Mouse (Mus musculus) bone marrow, adult 2 months (tissue): ENCODE data around the gene Orc1.

Experiments
- CTCF ChIP-seq: fragments of 200-500 bp; IDR thresholded peaks from 2 replicates; pipeline ENCODE4 v1.5.1; 2011; ENCODE audit warnings: low read length, control low read depth; ENCODE audit not compliant: control insufficient read depth, insufficient read depth
- POLR2A ChIP-seq: fragments of 200-500 bp; IDR thresholded peaks from 2 replicates; pipeline ENCODE4 v1.6.1; 2011; ENCODE audit warnings: low read depth, mild to moderate bottlenecking, control low read depth, low read length, borderline replicate concordance; ENCODE audit not compliant: control insufficient read depth

DNA sequence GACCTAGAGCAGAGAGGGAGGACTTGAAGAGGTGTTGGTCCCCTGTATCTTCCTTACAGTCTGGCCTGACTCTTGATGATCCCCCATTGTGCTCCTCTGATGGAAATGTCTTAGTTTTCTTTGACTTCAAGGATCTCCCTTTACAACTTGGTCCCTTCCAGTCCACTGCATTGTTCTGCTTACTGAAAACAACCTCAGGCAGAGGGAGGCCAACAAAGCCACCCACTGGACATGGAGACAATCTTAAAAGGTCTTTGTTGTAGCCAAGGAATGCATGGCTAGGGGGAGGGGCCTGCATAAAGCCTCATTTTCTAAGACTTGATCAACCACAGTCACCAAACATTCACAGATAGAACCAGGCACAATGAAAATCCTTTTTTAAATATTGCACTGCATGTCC, 55.9 kb downstream of the Orc1 start:
- no peak for TF ChIP-seq CTCF
- TF ChIP-seq POLR2A, result no peak
